Mouse (Mus musculus) lung, embryonic 16.5 days (tissue): ENCODE measurements at regions not wholly inside any gene's neighbourhood (a gene's known extent, or its start where the extent isn't known, plus 50 kb on each side); places are given as distances from the start of the nearest gene placed in this dataset.

ENCODE experiments used
- ATAC-seq: fragments of 200-750 bp; cut with Nextera tagmentation; 2 replicates; pipeline ENCODE4 v1.8.0; 2017; ENCODE audit warnings: low read depth, mild to moderate bottlenecking, moderate library complexity
- H3K27ac ChIP-seq: fragments of 300-500 bp; sonication (generic); 2 replicates; pipeline ENCODE4 v1.5.1; 2014; ENCODE audit warnings: mild to moderate bottlenecking, control low read depth, low read length
- H3K27me3 ChIP-seq: fragments of 300-500 bp; sonication (generic); 2 replicates; pipeline ENCODE4 v1.6.1; 2014; ENCODE audit warnings: low read depth, low read length, mixed read lengths; ENCODE audit not compliant: control insufficient read depth, insufficient read depth
- H3K36me3 ChIP-seq: fragments of 300-500 bp; sonication (generic); 2 replicates; pipeline ENCODE4 v1.6.1; 2014; ENCODE audit warnings: low read length; ENCODE audit not compliant: control insufficient read depth, insufficient read depth
- H3K4me1 ChIP-seq: fragments of 300-500 bp; sonication (generic); replicated peaks from 2 replicates; pipeline ENCODE4 v1.6.1; 2014; ENCODE audit warnings: low read length, mixed read lengths; ENCODE audit not compliant: control insufficient read depth, insufficient read depth
- H3K4me2 ChIP-seq: fragments of 300-500 bp; sonication (generic); 2 replicates; pipeline ENCODE4 v1.6.1; 2014; ENCODE audit warnings: low read depth, low read length, control low read depth
- H3K4me3 ChIP-seq: fragments of 300-500 bp; sonication (generic); 2 replicates; pipeline ENCODE4 v1.5.1; 2014; ENCODE audit warnings: mild to moderate bottlenecking, low read length, control low read depth
- H3K9ac ChIP-seq: fragments of 300-500 bp; sonication (generic); 2 replicates; pipeline ENCODE4 v1.6.1; 2014; ENCODE audit warnings: low read length, control low read depth
- H3K9me3 ChIP-seq: fragments of 300-500 bp; sonication (generic); 2 replicates; pipeline ENCODE4 v1.6.1; 2016; ENCODE audit warnings: low read length; ENCODE audit not compliant: control insufficient read depth
- WGBS: fragments of 180-500 bp; shearing (Covaris S2); extraction: QIAGEN DNeasy Blood & Tissue Kit; methylation state at CpG from one replicate; pipeline ENCODE4 v1.1.7; 2014; 5-methylcytosine and 5-hydroxymethylcytosine counted together

- WGBS: 59% methylated on average over 1 of the region's 1 CpGs
- Histone ChIP-seq H3K9ac (no peak overlapping the region), H3K27ac (no peak overlapping the region), H3K4me1 (no peaks in the 10 kb centered on the region), H3K36me3 (no peaks in the 10 kb centered on the region), H3K9me3 (no peaks in the 10 kb centered on the region), H3K4me3 (no peak overlapping the region), H3K27me3 (no peaks in the 10 kb centered on the region), H3K4me2 (no peak overlapping the region)
- no peak for ATAC-seq
Measured at GRCm38 (mm10) chr1:41140542-41140941, 335.1 kb downstream of the Tmem182 start.

GRCm38 (mm10) chr1:41141992-41142391, 336.6 kb downstream of the Tmem182 start:
- Histone ChIP-seq H3K4me1 (no peaks in the 10 kb centered on the region), H3K27me3 (no peaks in the 10 kb centered on the region), H3K4me3 (no peak overlapping the region), H3K9me3 (no peaks in the 10 kb centered on the region), H3K27ac (no peak overlapping the region), H3K4me2 (no peak overlapping the region), H3K36me3 (no peaks in the 10 kb centered on the region), H3K9ac (no peak overlapping the region)
- ATAC-seq: no peak
- WGBS: 58% methylated on average over 4 of the region's 4 CpGs

GRCm38 (mm10) chr1:41152516-41152915, 347.1 kb downstream of the Tmem182 start:
- Histone ChIP-seq H3K27me3 (no peaks in the 10 kb centered on the region), H3K36me3 (no peaks in the 10 kb centered on the region), H3K4me2 (no peak overlapping the region), H3K27ac (no peak overlapping the region), H3K4me1 (no peaks in the 10 kb centered on the region; the same call in 1 of the 2 replicates), H3K9me3 (no peaks in the 10 kb centered on the region), H3K4me3 (no peak overlapping the region), H3K9ac (no peak overlapping the region)
- WGBS: 47% methylated on average over 1 of the region's 1 CpGs
- peak; percentile 45 for ATAC-seq

- Histone ChIP-seq H3K36me3 (no peaks in the 10 kb centered on the region), H3K4me2 (no peak overlapping the region), H3K9ac (no peak overlapping the region), H3K27ac (no peak overlapping the region), H3K27me3 (no peaks in the 10 kb centered on the region), H3K9me3 (no peaks in the 10 kb centered on the region), H3K4me3 (no peak overlapping the region), H3K4me1 (peaks cover 5% of the 10 kb centered on the region; the same call in 1 of the 2 replicates)
- ATAC-seq: no peak
- 73% methylated on average over 14 of the region's 14 CpGs for WGBS
Measured at GRCm38 (mm10) chr1:41153174-41153999, 348.0 kb downstream of the Tmem182 start.

GRCm38 (mm10) chr1:41154198-41154597, 348.8 kb downstream of the Tmem182 start:
- ATAC-seq: no peak
- H3K9me3 ChIP-seq: no peaks in the 10 kb centered on the region
- no peak overlapping the region for H3K4me2 ChIP-seq
- H3K36me3 ChIP-seq: no peaks in the 10 kb centered on the region
- no peak overlapping the region for H3K9ac ChIP-seq
- H3K4me1 ChIP-seq: peaks cover 5% of the 10 kb centered on the region; the same call in 1 of the 2 replicates
- no peak overlapping the region for H3K4me3 ChIP-seq
- H3K27me3 ChIP-seq: no peaks in the 10 kb centered on the region
- WGBS: 56% methylated on average over 4 of the region's 4 CpGs
- no peak overlapping the region for H3K27ac ChIP-seq

- no peak overlapping the region for H3K4me3 ChIP-seq
- no peak for ATAC-seq
- 45% methylated on average over 10 of the region's 10 CpGs for WGBS
- H3K9me3 ChIP-seq: no peaks in the 10 kb centered on the region
- H3K4me1 ChIP-seq: peaks cover 5% of the 10 kb centered on the region; the same call in 1 of the 2 replicates
- H3K27ac ChIP-seq: no peak overlapping the region
- no peak overlapping the region for H3K9ac ChIP-seq
- no peak overlapping the region for H3K4me2 ChIP-seq
- no peaks in the 10 kb centered on the region for H3K27me3 ChIP-seq
- H3K36me3 ChIP-seq: no peaks in the 10 kb centered on the region
Measured at GRCm38 (mm10) chr1:41156946-41157345, 351.5 kb downstream of the Tmem182 start.

- ATAC-seq: peak; percentile 69
- H3K4me2 ChIP-seq: peak overlapping the region; percentile 16; the same call in 1 of the 2 replicates
Measured at GRCm38 (mm10) chr1:41157651-41158513, 352.5 kb downstream of the Tmem182 start.

GRCm38 (mm10) chr1:41165878-41166786, 360.7 kb downstream of the Tmem182 start:
- peaks cover 3% of the 10 kb centered on the region; the same call in 1 of the 2 replicates for H3K9me3 ChIP-seq
- H3K36me3 ChIP-seq: no peaks in the 10 kb centered on the region
- no peaks in the 10 kb centered on the region for H3K4me1 ChIP-seq
- no peak overlapping the region for H3K4me3 ChIP-seq
- H3K4me2 ChIP-seq: no peak overlapping the region
- H3K9ac ChIP-seq: no peak overlapping the region
- no peak overlapping the region for H3K27ac ChIP-seq
- ATAC-seq: no peak
- WGBS: 49% methylated on average over 12 of the region's 12 CpGs
- no peaks in the 10 kb centered on the region for H3K27me3 ChIP-seq

More at GRCm38 (mm10) chr1:41157651-41158513, 352.5 kb downstream of the Tmem182 start:
- no peak overlapping the region for H3K4me3 ChIP-seq
- no peaks in the 10 kb centered on the region for H3K36me3 ChIP-seq
- H3K4me1 ChIP-seq: peaks cover 5% of the 10 kb centered on the region; the same call in 1 of the 2 replicates
- no peak overlapping the region for H3K27ac ChIP-seq
- WGBS: 33% methylated on average over 20 of the region's 21 CpGs
- H3K9ac ChIP-seq: no peak overlapping the region
- H3K27me3 ChIP-seq: no peaks in the 10 kb centered on the region
- no peaks in the 10 kb centered on the region for H3K9me3 ChIP-seq
